ENCODE assay signal across 17 mouse cellular contexts in genomic region chr9:34886746-34887145, GRCm38 (mm10).
DNase-seq lines count a peak whose midpoint lies in the region; ATAC-seq and TF ChIP-seq lines count a peak whose summit lies in the region.
"Had no signal": no experiment of that assay in that cellular context is flagged by ENCODE, and none has a peak within 500 bp of the region (broad histone marks: within the 10 kb centered on the region; RNA-seq: fewer than 3 reads in every experiment).

No protein-coding gene starts in this region.

- no peak overlapping the region for H3K4me3 ChIP-seq in forebrain, embryonic 14.5 days (ENCODE audit: low read depth, low read length)
- H3K4me3 ChIP-seq in forebrain, embryonic 11.5 days (ENCODE audit: low read depth, low read length), result no peak overlapping the region
- H3K4me3 ChIP-seq in intestine, postnatal 0 days (ENCODE audit: low read depth, low read length), result no peak overlapping the region
- H3K4me3 ChIP-seq: gastrocnemius, adult 2 months; heart, adult 2 months; megakaryocyte, embryonic 14.5 days; myocyte; stomach, embryonic 15.5 days had no signal

- no peaks in the 10 kb centered on the region for H3K9me3 ChIP-seq in forebrain, embryonic 14.5 days (replicated peaks; ENCODE audit: control insufficient read depth, low read length)
- no peaks in the 10 kb centered on the region for H3K9me3 ChIP-seq in forebrain, embryonic 11.5 days (ENCODE audit: control insufficient read depth, low read length)
- no peaks in the 10 kb centered on the region for H3K9me3 ChIP-seq in intestine, postnatal 0 days (ENCODE audit: control insufficient read depth)
- H3K9me3 ChIP-seq: megakaryocyte, embryonic 14.5 days; stomach, embryonic 15.5 days had no signal

- H3K36me3 ChIP-seq in forebrain, embryonic 14.5 days (ENCODE audit: control insufficient read depth, insufficient read depth, low read length), result no peaks in the 10 kb centered on the region
- H3K36me3 ChIP-seq in forebrain, embryonic 11.5 days (ENCODE audit: control insufficient read depth, insufficient read depth, low read length), result no peaks in the 10 kb centered on the region
- H3K36me3 ChIP-seq in intestine, postnatal 0 days (ENCODE audit: control insufficient read depth, insufficient read depth), result no peaks in the 10 kb centered on the region
- H3K36me3 ChIP-seq: stomach, embryonic 15.5 days had no signal

- H3K4me2 ChIP-seq in forebrain, embryonic 14.5 days (ENCODE audit: low read length), result no peak overlapping the region
- no peak overlapping the region for H3K4me2 ChIP-seq in forebrain, embryonic 11.5 days (ENCODE audit: low read depth, low read length, severe bottlenecking)
- no peak overlapping the region for H3K4me2 ChIP-seq in intestine, postnatal 0 days (replicated peaks; ENCODE audit: low read depth)
- H3K4me2 ChIP-seq: stomach, embryonic 15.5 days had no signal

- DNase-seq in forebrain, embryonic 14.5 days (ENCODE audit: low spot score), result peak; percentile 61
- DNase-seq in forebrain, embryonic 11.5 days (ENCODE audit: low spot score), result no peak
- DNase-seq in left cerebral cortex, postnatal 4 days, result peak; percentile 42
- no peak for DNase-seq in left cerebral cortex, adult 8-10 months (ENCODE audit: low spot score in 2 of 2)
- peak; percentile 87 for DNase-seq in brain, adult 2 months (ENCODE audit: low read depth, low spot score)
- DNase-seq in cerebellum, postnatal 14 days, result peak; percentile 79 to 85
- no peak for DNase-seq in urinary bladder, adult 2 months (ENCODE audit: low spot score)
- DNase-seq: adrenal gland, adult 8-10 months; B cell, adult 2 months; gastrocnemius, adult 2 months; heart, adult 2 months; kidney, adult 18-20 months; thymus, postnatal 14 days had no signal

- ATAC-seq in forebrain, embryonic 14.5 days, result peak; percentile 49; the same call in 1 of the 2 replicates
- no peak for ATAC-seq in forebrain, embryonic 11.5 days (replicated peaks; ENCODE audit: low FRiP score)
- no peak for ATAC-seq in intestine, postnatal 0 days

- H3K9ac ChIP-seq in forebrain, embryonic 14.5 days (ENCODE audit: low read length), result no peak overlapping the region
- H3K9ac ChIP-seq in forebrain, embryonic 11.5 days (ENCODE audit: low read length), result no peak overlapping the region
- no peak overlapping the region for H3K9ac ChIP-seq in intestine, postnatal 0 days (ENCODE audit: low read depth, low read length)
- H3K9ac ChIP-seq: stomach, embryonic 15.5 days had no signal

- peak overlapping the region; percentile 14; the same call in 1 of the 2 replicates for H3K27ac ChIP-seq in forebrain, embryonic 14.5 days (ENCODE audit: low read depth, low read length)
- no peak overlapping the region for H3K27ac ChIP-seq in forebrain, embryonic 11.5 days (ENCODE audit: low read depth, low read length)
- no peak overlapping the region for H3K27ac ChIP-seq in intestine, postnatal 0 days (ENCODE audit: low read depth, low read length)
- H3K27ac ChIP-seq: gastrocnemius, adult 2 months; heart, adult 2 months; stomach, embryonic 15.5 days had no signal

- no peaks in the 10 kb centered on the region; the same call in none of the 2 replicates for H3K4me1 ChIP-seq in forebrain, embryonic 14.5 days (ENCODE audit: control insufficient read depth, insufficient read depth, low read length)
- H3K4me1 ChIP-seq in forebrain, embryonic 11.5 days (replicated peaks; ENCODE audit: control insufficient read depth, insufficient read depth, low read length), result peaks cover 3% of the 10 kb centered on the region; the same call in 1 of the 2 replicates
- no peaks in the 10 kb centered on the region for H3K4me1 ChIP-seq in intestine, postnatal 0 days (replicated peaks; ENCODE audit: control insufficient read depth, insufficient read depth, low read length)
- H3K4me1 ChIP-seq: megakaryocyte, embryonic 14.5 days; stomach, embryonic 15.5 days had no signal

- no peak for TF ChIP-seq CTCF in intestine, postnatal 0 days (IDR thresholded peaks at IDR 0.05; ENCODE audit: low read depth)

- 60% methylated on average over 5 of the region's 5 CpGs for WGBS in forebrain, embryonic 14.5 days
- WGBS in forebrain, embryonic 11.5 days, result 73% methylated on average over 5 of the region's 5 CpGs
- WGBS in intestine, postnatal 0 days, result 42% methylated on average over 5 of the region's 5 CpGs

- H3K27me3 ChIP-seq in forebrain, embryonic 14.5 days (replicated peaks; ENCODE audit: control insufficient read depth, insufficient read depth, low read length), result no peaks in the 10 kb centered on the region
- no peaks in the 10 kb centered on the region for H3K27me3 ChIP-seq in forebrain, embryonic 11.5 days (ENCODE audit: control insufficient read depth, insufficient read depth, low read length)
- no peaks in the 10 kb centered on the region for H3K27me3 ChIP-seq in intestine, postnatal 0 days (replicated peaks; ENCODE audit: control insufficient read depth, insufficient read depth, low read length)
- H3K27me3 ChIP-seq: stomach, embryonic 15.5 days had no signal

- intact Hi-C loops in left cerebral cortex, postnatal 4 days (cut with DNase I), result no loop called here

Comparison
In these comparisons a context has a peak if more than half of its experiments do, and no peak if none do; other contexts are left out.
1. DNase-seq: peak in forebrain, embryonic 14.5 days (single experiment), left cerebral cortex, postnatal 4 days (single experiment), brain, adult 2 months (single experiment) and cerebellum, postnatal 14 days (2 of 2); none in forebrain, embryonic 11.5 days (single experiment), left cerebral cortex, adult 8-10 months (0 of 2) and urinary bladder, adult 2 months (single experiment).